Mouse (Mus musculus): ENCODE results near the gene Ctsw.

DNA sequence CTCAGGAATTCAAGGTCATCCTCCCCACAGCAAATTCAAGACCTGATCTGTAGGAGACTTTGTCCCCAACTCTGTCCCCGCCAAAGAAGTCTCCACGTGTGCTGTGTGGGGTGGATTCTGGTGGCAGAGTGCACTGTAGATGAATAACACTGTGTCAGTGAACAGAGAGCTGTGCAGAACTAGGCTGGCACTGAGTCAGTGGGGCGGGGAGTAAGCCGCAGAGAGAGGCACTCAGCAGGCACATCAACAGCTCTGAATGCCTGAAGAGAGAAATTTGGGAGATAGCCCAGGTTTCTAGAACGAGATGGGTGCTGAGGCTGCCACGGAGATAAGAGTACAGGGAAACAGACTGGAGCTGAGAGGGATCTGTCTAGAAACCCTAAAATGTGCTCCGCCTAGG, 9.3 kb downstream of the Ctsw start:
- TF ChIP-seq CTCF (IDR thresholded peaks at IDR 0.05; ENCODE audit: borderline replicate concordance, extremely low read depth, insufficient read depth, insufficient read length) (no peak), POLR2A (IDR thresholded peaks at IDR 0.05; ENCODE audit: borderline replicate concordance, extremely low read depth, insufficient read depth, insufficient read length, poor library complexity, severe bottlenecking) (no peak)
